Mouse (Mus musculus): ENCODE measurements around the gene Atg14. TPM values are rescaled to one million over a fixed set of nuclear protein-coding genes. Genes with fewer than 3 reads are reported as not detected.
"Not testable (repeated sequence)": the region's sequence is repeated elsewhere in the genome, so short reads cannot be mapped to it uniquely, and the experiment has no call there.

Gene Atg14
- polyA plus RNA-seq, 1 experiment from 2014 or later, result 13.3 TPM

GRCm38 (mm10) chr14:47533365-47534175, 36.9 kb downstream of the Atg14 start:
- Histone ChIP-seq H3K36me3 (ENCODE audit: insufficient read depth) (0 out of 2 replicates have a peak, but pooled peaks cover 2% of the 10 kb centered on the region), H3K9ac (no peak overlapping the region), H3K27ac (ENCODE audit: low read depth) (peak overlapping the region; percentile 55), H3K4me1 (ENCODE audit: insufficient read depth) (no peaks in the 10 kb centered on the region), H3K4me2 (peak overlapping the region; percentile 12; the same call in 1 of the 2 replicates), H3K9me3 (ENCODE audit: low read depth, low read length) (no peaks in the 10 kb centered on the region), H3K27me3 (ENCODE audit: insufficient read depth, low read length) (no peaks in the 10 kb centered on the region), H3K4me3 (ENCODE audit: low read depth, low read length) (no peak overlapping the region)
- TF ChIP-seq CTCF (IDR thresholded peaks at IDR 0.05; ENCODE audit: low read depth), result peak; percentile 66
- DNase-seq, result peak; percentile 79
- WGBS, result 29% methylated on average over 11 of the region's 11 CpGs
- ATAC-seq (ENCODE audit: insufficient read depth), result peak; percentile 82

DNA sequence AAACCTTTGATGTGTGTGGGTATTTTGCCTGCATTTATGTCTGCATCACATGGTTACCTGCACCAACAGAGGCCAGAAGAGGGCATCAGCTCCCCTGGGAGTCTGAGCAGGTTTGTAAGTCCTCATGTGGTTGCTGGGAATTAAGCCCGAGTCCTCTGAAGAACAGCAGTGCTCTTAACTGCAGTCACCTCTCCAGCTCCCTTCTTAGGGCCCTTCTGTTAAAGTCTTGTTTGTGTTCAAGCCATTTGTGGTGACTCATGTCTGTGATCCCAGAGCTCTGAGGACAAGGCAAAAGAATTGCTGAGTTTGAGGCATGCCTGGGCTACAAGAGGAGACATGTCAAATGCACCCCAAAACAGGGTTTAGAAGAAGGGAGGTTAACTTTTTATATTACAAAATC, 38.0 kb downstream of the Atg14 start:
- DNase-seq (no peak), ATAC-seq (ENCODE audit: insufficient read depth) (no peak)
- no peaks in the 10 kb centered on the region for H3K4me1 ChIP-seq (ENCODE audit: insufficient read depth)
- H3K27ac ChIP-seq (ENCODE audit: low read depth), result no peak overlapping the region
- no peaks in the 10 kb centered on the region for H3K27me3 ChIP-seq (ENCODE audit: insufficient read depth, low read length)
- H3K36me3 ChIP-seq (ENCODE audit: insufficient read depth), result 0 out of 2 replicates have a peak, but pooled peaks cover 2% of the 10 kb centered on the region
- H3K4me2 ChIP-seq, result no peak overlapping the region
- WGBS, result 53% methylated on average over 1 of the region's 1 CpGs
- H3K9ac ChIP-seq, result no peak overlapping the region
- no peak for TF ChIP-seq CTCF (IDR thresholded peaks at IDR 0.05; ENCODE audit: low read depth)
- no peaks in the 10 kb centered on the region for H3K9me3 ChIP-seq (ENCODE audit: low read depth, low read length)
- H3K4me3 ChIP-seq (ENCODE audit: low read depth, low read length), result no peak overlapping the region

DNA sequence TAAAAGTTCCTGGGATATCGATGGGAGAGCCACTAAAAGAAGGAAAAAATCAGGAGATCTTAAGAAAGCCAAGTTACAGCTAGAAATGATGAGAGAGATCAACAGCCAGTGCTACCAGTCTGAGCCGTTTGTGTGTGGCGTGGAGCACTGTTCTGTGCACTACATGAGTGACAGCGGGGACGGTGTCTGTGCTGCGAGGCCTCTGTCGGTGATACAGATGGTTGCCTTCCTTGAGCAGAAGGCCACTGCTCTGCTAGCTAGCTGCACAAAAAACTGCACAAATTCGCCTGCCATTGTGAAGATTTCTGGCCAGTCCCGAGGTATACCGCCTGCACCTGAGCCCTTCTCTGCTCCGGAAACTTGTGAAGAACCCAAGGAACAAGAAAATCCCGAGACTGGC, 40.9 kb downstream of the Atg14 start:
- H3K4me3 ChIP-seq (ENCODE audit: low read depth, low read length); H3K36me3 ChIP-seq (ENCODE audit: insufficient read depth); H3K9me3 ChIP-seq (ENCODE audit: low read depth, low read length); H3K27me3 ChIP-seq (ENCODE audit: insufficient read depth, low read length); H3K4me1 ChIP-seq (ENCODE audit: insufficient read depth); DNase-seq; H3K9ac ChIP-seq; ATAC-seq (ENCODE audit: insufficient read depth); H3K27ac ChIP-seq (ENCODE audit: low read depth); H3K4me2 ChIP-seq: not testable (repeated sequence)
- 89% methylated on average over 10 of the region's 12 CpGs for WGBS

DNA sequence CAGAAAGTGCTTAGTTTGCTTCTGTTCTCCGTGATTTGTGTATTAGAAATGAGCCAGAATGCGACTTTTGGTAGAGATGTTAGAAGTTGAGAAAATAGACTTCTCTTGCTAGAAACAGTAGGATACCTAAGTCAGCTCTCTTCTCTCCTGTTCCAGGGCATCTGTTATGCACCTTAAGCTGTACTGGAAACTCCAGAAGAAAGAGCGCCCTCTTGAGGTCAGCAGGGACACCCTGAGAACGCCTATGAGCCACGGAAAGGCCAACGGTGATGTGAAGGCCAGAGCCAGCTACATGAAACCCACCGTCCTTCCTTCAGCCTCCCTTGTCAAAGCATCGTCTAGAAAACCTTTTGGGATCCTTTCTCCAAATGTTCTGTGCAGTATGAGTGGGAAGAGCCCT, 41.4 kb downstream of the Atg14 start:
- H3K4me3 ChIP-seq (ENCODE audit: low read depth, low read length), result no peak overlapping the region
- H3K36me3 ChIP-seq (ENCODE audit: insufficient read depth), result 0 out of 2 replicates have a peak, but pooled peaks cover 2% of the 10 kb centered on the region
- TF ChIP-seq CTCF (IDR thresholded peaks at IDR 0.05; ENCODE audit: low read depth), result peak; percentile 76
- peak; percentile 82 for DNase-seq
- ATAC-seq (ENCODE audit: insufficient read depth), result no peak
- H3K4me1 ChIP-seq (ENCODE audit: insufficient read depth), result no peaks in the 10 kb centered on the region
- no peaks in the 10 kb centered on the region for H3K9me3 ChIP-seq (ENCODE audit: low read depth, low read length)
- no peak overlapping the region for H3K27ac ChIP-seq (ENCODE audit: low read depth)
- WGBS, result 35% methylated on average over 8 of the region's 8 CpGs
- H3K27me3 ChIP-seq (ENCODE audit: insufficient read depth, low read length), result no peaks in the 10 kb centered on the region
- H3K4me2 ChIP-seq, result no peak overlapping the region
- no peak overlapping the region for H3K9ac ChIP-seq

DNA sequence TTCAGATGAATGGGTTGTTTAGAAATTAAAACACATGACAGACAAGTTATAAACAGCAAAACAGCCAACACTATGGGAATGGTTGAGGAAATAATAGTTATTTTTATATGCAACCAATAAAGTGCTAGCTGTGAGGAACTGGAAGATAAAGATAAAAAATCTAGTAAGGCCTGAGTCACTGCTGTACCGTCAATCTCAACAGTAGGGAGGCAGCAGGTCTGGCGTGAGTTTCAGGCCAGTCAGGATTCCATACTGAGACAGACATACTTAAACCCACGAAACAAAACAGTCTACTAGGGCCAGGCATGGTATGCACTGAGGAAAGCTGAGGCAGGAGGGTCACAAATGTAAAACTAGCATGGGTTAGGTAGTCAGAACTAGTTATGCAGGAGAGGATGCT, 42.2 kb downstream of the Atg14 start:
- no peak overlapping the region for H3K9ac ChIP-seq
- H3K4me2 ChIP-seq, result no peak overlapping the region
- no peaks in the 10 kb centered on the region for H3K9me3 ChIP-seq (ENCODE audit: low read depth, low read length)
- DNase-seq (no peak), ATAC-seq (ENCODE audit: insufficient read depth) (no peak)
- H3K27ac ChIP-seq (ENCODE audit: low read depth), result no peak overlapping the region
- H3K36me3 ChIP-seq (ENCODE audit: insufficient read depth), result 0 out of 2 replicates have a peak, but pooled peaks cover 2% of the 10 kb centered on the region
- H3K4me3 ChIP-seq (ENCODE audit: low read depth, low read length), result no peak overlapping the region
- no peaks in the 10 kb centered on the region for H3K27me3 ChIP-seq (ENCODE audit: insufficient read depth, low read length)
- H3K4me1 ChIP-seq (ENCODE audit: insufficient read depth), result no peaks in the 10 kb centered on the region
- 73% methylated on average over 3 of the region's 3 CpGs for whole genome bisulfite sequencing
- TF ChIP-seq CTCF (IDR thresholded peaks at IDR 0.05; ENCODE audit: low read depth), result no peak

- WGBS, result 72% methylated on average over 2 of the region's 2 CpGs
- H3K4me3 ChIP-seq (ENCODE audit: low read depth, low read length), result no peak overlapping the region
- no peak for TF ChIP-seq CTCF (IDR thresholded peaks at IDR 0.05; ENCODE audit: low read depth)
- H3K4me1 ChIP-seq (ENCODE audit: insufficient read depth), result no peaks in the 10 kb centered on the region
- no peak for DNase-seq
- H3K27me3 ChIP-seq (ENCODE audit: insufficient read depth, low read length), result no peaks in the 10 kb centered on the region
- H3K4me2 ChIP-seq, result no peak overlapping the region
- H3K9ac ChIP-seq, result no peak overlapping the region
- 0 out of 2 replicates have a peak, but pooled peaks cover 2% of the 10 kb centered on the region for H3K36me3 ChIP-seq (ENCODE audit: insufficient read depth)
- ATAC-seq (ENCODE audit: insufficient read depth), result no peak
- H3K27ac ChIP-seq (ENCODE audit: low read depth), result no peak overlapping the region
- H3K9me3 ChIP-seq (ENCODE audit: low read depth, low read length), result no peaks in the 10 kb centered on the region
Observed at GRCm38 (mm10) chr14:47527833-47528232, 42.6 kb downstream of the Atg14 start.

DNA sequence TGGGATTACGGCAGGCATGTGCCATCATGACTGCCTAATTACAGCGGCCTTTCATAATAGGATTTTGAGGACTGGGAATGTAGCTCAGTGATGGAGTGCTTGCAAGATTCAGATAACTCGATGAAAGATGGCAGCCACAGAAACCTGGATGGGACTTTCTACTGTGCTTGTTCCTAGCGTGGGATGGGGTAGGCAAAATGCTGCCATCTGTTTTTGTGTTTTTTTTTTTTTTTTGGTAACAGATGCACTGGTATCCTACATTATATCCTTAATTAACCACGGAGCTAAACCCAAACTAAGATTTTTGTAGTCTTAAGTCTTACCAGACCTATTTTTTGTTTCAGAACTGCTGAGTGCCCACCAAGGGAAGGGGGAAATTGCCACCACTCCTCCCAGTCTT, 44.6 kb downstream of the Atg14 start:
- ATAC-seq (ENCODE audit: insufficient read depth) (no peak), DNase-seq (no peak)
- no peak overlapping the region for H3K4me3 ChIP-seq (ENCODE audit: low read depth, low read length)
- no peak overlapping the region for H3K9ac ChIP-seq
- H3K4me2 ChIP-seq, result no peak overlapping the region
- H3K27ac ChIP-seq (ENCODE audit: low read depth), result no peak overlapping the region
- 88% methylated on average over 5 of the region's 5 CpGs for WGBS
- no peaks in the 10 kb centered on the region for H3K27me3 ChIP-seq (ENCODE audit: insufficient read depth, low read length)
- 0 out of 2 replicates have a peak, but pooled peaks cover 2% of the 10 kb centered on the region for H3K36me3 ChIP-seq (ENCODE audit: insufficient read depth)
- no peaks in the 10 kb centered on the region for H3K9me3 ChIP-seq (ENCODE audit: low read depth, low read length)
- no peak for TF ChIP-seq CTCF (IDR thresholded peaks at IDR 0.05; ENCODE audit: low read depth)
- no peaks in the 10 kb centered on the region for H3K4me1 ChIP-seq (ENCODE audit: insufficient read depth)
